Mouse (Mus musculus) layer of hippocampus, adult 18-20 months (tissue): Measurements from ENCODE around the gene Nudt3. TPM values are rescaled to one million over a fixed set of nuclear protein-coding genes. Genes with fewer than 3 reads are reported as not detected.
"Not testable (repeated sequence)": the region's sequence is repeated elsewhere in the genome, so short reads cannot be mapped to it uniquely, and the experiment has no call there.

Source experiments
- DNase-seq, 2 experiments: peaks; one replicate each; pipeline ENCODE4 v3.0.0; 2022; ENCODE audit warnings: low spot score in 2 of 2
- total RNA-seq, 2 experiments: library from RNA; stranded (reverse); gene quantifications; 2 replicates each; pipeline ENCODE4 v1.2.3; 2021

Nudt3 gene
- total RNA-seq, 2 experiments from 2014 or later: 521 to 525 TPM

DNA sequence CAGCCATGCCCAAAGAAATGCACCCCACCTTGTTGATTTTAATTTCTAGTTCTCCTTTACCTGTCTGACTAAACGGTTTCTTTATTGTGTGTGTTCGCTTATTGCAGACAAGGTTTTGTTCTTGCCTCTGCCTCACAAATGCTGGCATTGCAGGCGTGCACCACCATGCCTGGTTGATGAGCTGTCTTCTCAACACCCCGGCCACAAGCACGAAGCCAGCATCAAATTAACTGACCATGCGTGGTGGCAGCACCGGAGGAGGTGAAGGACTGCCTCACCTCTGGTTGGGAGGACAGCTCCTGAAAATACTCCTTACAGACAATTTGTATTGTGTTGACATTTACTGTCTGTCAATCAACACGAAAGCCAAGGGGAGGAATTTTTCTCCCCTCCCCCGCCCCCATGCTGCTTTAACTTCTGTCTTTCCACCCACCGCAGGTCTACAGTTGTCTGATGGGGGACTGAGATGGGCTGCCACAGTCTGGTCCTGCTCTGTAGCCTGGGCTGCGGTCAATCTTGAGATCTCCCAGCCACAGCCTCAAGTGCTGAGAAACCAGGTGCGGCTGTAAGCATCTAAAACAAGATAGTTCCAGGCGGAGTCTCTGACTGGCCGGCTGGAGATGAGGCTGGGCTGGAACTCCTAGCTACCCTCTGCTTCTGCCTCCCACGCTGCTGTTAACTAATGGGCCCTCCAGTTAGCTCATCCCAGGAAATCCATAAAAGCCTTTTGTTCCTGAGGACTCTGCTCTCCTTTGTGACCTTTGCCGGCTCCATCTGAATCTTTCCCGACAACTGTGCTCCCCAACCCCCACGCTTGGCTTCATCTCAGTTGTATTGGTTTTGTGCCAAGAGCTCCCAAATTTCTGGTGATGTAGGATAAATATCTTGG lies 13.1 kb upstream of the Nudt3 start, which contains the start of gene Rps10:
Rps10 (minus strand) TSS at position 538 of the 889 bp plus-strand sequence.
- DNase-seq: no peak

DNA sequence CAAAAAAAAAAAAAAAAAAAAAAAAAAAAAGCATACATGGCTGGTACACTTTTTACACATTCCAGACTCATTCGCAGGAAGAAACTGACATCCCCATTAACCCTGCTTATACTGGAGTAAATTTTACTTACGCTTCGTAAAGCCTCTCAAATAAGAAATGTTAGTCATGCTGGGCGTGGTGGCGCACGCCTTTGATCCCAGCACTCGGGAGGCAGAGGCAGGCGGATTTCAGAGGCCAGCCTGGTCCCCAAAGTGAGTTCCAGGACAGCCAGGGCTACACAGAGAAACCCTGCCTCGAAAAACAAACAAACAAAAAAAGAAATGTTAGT lies 12.2 kb upstream of the Nudt3 start:
- not testable (repeated sequence) for DNase-seq

DNA sequence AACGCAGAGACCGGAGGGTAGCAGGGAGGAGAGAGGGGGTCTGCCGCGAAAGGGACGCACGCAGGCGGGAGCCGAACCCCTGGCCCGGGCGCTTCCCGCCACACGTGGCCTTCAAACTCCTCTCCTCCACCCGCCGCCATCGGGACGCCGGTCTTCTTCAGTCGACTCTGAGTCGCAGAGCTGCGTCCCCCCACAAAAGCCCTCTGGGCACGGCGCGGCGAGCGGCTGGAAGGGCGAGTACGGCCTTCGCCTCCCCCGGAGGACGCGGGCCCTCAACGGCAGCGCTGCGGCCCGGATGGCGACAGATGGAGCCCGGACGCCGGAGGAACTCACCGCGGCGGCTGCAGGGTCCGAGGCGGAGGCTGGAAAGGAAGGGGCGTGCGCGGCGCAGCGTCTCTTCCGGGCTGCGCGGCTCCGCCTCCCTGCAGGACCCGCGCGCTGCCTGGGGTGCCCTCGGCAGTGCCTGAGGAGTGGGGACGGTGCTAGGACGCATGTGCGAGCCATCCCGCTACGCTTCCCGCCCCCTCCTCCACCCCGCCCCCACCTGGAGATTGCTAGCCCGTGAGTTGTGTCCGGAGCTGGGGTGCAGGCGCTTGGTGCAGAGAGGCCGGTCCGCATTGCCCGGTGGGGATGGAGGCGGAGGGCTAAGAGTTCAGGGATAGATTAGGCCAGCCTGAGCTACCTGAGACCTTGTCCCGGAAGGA lies 11.7 kb upstream of the Nudt3 start, which contains the start of gene RPS10-NUDT3:
RPS10-NUDT3 (minus strand) TSS at position 352 of the 704 bp plus-strand sequence.
- DNase-seq: peak; percentile 86 to 90

DNA sequence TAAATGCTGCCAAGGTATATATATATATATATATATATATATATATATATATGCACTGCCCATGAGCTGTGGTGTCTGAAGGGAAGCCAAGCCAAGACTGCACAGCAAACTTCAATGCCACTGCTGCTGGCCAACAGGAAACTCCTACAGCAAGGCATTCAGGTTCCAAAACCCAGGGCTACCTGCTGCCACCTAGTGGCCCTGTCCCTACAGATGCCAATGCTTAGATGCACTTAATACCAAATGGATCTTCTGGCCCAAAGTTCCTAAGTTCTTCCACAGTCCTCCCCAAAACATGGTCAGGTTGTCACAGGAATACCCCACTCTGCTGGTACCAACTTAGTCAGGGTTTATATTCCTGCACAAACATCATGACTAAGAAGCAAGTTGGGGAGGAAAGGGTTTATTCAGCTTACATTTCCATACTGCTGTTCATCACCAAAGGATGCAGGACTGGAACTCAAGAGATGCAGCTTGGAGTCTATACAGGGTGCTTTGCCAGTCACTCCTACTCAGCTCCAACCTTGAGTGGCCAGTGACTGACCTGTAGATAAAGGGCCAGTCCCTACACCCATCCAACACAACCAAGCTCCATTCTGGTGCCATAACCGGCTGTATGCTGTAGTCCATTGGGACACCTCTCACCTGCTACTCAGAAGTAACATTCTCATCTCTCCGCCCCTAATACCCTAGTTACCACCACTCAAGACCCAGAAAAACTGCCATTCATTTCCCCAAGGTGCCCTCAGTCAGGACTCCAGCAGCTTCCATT lies 6.1 kb upstream of the Nudt3 start:
- DNase-seq: peak; percentile 70 to 91

DNA sequence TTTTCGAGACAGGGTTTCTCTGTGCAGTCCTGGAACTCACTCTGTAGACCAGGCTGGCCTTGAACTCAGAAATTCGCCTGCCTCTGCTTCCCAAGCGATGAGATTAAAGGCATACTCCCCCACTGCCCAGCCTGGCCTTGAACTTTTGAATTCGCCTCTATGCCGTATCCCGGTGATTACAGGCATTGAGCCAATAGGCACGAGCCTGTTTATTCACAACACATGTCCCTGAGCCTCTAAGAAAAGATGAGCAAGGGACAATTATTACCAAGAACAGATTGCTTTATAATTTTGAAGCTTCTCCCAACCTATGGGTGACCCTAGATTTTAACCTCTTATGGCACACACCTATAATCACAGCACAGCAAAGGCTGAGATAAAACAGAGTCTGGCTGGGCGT lies 5.1 kb upstream of the Nudt3 start:
- DNase-seq: no peak

DNA sequence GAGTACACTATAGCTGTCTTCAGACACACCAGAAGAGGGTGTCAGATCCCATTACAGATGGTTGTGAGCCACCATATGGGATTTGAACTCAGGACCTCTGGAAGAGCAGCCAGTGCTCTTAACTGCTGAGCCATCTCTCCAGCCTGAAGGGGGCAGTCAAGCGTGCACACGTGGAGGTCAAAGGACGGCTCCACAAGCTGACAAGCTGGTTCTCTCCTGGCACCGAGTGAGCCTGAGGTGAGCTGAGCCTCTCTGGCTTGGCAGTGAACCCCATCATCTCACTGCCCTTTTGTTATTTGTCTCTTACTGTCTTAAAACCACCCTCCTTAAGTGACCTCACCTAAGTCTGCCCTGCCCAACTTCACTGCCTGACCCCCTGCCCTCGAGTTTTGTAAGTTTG lies 4.2 kb upstream of the Nudt3 start:
- DNase-seq: no peak

DNA sequence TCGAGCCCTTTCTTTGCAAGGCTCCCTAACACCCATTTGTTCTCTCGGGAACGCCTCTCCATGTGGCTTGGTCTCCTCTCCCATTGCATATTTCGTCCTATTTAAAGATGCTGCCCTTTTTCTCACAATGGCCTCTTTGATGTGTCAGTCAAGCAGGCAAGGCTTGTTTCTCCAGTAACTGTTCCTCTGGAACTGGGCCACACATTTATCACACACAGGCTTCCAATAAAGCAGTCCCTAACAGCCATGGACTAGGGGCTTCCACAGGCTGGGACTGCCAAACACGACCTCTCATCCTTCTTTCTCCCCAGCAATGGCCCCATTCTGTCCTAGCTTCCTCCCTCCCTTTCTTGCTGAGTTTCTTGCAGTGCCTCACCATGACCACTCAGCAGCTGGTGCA lies 3.4 kb upstream of the Nudt3 start:
- peak in 1 of 2 experiments; percentile 50 for DNase-seq

DNA sequence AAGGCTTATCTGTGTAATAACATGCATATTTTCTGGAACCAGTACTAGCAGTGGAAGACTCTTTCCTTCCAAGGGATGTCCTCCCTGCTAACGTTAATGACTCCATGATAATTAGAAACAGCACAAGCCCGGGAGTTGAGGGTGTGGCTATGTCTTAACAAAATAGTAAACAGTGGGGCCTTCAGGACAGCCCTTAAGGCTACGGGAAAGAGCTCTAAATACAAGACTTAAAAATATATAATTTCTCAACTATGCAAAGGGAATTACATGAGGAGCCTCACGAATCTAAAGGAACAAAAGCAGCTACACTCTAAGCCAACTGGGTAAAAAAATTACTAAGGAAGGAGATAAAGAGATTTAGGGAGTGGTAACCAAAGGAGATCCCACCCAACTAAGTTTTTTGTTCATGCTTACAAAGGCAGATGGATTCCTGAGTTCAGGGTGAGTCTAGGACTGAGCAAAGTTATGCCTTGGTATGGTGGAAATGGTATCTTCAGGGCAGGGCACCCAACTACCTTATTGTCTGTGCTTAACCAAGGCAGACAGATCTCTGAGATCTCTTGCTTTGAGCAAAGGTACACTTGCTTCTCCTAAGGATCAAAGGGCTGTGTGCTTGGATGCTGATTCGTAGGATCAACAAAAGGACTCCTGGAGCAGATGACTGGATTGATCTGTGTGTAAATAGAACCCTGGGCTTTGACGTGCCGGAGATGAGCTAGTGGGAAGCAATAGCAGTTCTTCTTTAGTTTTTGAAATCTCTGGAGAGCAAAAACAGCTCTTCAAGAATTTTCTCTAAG lies 2.4 kb upstream of the Nudt3 start:
- DNase-seq: no peak

DNA sequence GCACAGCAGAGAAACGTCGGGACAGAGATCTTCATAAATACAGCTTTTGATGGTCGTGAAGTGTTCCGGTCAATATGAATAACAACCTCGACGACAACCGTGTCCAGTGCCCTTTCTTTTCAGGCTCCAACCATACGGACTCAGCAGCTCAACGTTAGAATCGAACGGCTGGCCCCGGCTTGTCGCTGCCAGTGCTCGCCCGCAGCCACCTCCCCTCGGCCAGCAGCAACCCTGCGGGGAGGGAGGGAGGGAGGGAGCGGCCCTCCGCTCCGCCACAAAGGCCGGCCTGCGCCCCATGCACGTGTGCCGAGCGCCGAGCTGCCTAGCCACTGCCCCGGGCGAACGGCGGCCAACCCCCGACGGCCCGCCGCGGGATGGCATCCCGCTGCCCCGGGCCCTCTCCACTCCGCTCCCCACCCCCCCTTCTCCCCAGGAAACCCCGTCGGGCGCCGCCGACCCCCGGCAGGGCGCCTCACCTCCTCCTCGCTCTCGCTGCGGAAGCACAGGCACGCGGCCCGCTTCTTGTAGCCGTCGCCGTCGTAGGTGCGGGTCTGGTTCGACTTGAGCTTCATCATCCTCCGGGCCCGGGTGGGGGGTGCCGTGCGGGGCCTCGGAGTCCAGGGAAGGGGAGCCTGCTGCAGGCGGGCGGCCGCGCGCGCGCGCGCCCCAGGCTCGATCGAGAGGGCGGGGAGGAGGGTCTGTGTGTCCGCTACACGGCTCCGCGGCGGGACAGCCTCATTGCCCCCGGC lies 510 bp downstream of the Nudt3 start:
- no peak for DNase-seq

DNA sequence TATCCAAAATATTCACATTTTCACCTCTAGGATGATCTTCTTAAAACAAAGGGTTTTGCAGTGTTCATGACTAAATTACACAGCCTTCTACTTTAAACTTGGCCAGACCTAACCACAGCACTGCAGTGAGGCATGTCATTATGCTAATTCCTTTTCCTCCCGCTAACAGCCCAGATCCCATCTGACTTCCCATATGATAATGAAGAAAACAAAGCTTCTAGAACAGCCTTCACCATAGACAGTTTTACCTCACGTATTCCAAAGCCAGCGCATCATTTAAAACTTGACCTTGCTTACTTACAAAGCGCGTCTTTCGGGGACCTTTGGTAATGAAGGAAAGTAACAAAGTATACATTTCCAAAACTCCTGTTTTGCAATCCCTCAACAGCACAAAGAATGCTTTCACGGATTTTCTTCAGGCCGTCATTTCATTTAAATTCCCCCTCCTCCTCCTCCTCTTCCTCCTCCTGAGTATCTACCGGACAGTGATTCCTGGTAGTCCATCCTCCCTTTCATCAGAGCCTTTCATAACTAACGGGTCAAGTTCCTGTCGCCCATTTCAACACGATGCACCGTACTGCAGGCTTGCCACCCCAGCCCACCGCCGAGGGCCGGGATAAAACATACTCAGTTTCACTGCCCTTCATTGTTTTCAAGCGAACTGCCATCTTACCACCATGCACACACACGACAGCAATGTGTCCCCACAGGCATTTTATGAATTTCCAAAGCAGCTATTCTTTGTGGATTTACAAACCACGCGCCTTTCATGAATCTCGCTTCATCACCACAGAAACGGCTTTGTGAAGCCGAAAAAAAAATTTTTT lies 1.4 kb downstream of the Nudt3 start:
- peak in 1 of 2 experiments; percentile 60 for DNase-seq

DNA sequence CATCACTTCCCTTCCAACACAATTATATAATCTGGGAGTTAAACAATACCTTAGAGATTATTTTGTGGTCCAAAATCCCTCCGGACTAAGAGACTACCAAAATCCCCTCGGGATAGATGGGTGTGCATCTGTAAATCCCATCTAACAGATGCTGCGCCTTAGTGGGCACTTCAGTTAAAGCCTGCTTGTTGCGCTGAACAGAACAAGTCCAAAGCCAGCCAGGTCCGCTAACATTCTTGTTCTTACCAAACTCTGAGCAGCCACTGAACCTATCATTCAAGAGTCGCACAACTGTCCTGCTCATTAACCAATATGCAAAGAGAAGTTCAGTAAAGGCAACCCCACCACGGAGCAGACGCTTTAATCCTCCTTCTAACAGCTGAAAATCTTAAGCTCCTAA lies 2.1 kb downstream of the Nudt3 start:
- DNase-seq: no peak

DNA sequence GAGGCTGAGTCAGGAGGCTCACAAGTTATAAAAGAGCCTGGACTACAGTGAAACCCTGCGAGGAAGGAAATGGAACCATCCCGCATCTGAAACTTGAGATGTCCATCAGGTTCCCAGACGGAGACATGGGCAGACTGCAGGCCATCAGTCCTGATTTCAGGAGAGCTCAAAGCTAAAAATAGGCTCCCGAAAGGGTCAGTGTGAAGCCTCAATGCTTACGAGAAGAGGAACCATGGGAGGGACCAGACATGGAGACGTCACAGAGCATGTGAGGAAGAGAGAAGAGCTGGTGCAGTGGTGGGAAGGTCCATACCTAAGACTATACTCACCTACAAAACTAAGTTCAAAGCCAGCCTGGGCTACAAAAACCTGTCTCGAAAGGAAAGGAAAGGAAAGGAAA lies 7.9 kb downstream of the Nudt3 start:
- DNase-seq: no peak

DNA sequence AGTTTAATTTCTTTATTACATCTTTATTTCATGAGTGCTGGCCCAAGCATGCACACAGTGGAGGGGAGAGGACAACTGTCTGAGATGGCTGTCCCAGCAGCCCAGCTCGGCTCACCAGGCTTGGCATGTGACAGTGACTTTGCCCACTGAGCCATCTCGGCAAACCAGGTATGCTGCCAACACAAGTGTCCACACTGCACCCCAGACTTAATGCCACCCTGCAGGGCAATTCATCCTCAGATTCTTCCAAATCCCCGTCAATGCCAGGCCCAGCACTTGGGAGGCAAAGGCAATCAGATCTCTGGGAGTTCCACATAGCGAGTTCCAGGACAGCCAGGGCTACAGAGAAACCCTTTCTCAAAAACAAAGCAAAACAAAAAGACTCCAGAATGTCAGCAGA lies 10.3 kb downstream of the Nudt3 start:
- DNase-seq: no peak

DNA sequence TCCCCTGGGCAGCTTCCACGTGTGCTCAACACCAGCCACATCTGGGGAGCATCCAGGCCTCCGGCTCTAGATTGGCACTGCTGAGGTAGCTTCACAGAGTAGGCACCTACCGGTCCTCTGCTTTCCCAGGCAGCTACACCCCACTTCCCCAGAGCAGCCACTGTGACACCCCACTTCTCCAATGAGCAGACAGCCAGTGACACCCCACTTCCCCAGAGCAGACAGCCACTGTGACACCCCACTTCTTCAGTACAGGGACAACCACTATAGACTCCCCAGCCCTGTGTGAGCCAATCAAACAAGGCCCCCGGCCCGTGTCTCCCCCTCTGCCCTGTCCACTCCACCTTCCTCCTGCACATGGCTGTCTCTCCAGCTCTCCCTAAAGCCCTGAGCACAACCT lies 11.3 kb downstream of the Nudt3 start:
- DNase-seq: no peak

DNA sequence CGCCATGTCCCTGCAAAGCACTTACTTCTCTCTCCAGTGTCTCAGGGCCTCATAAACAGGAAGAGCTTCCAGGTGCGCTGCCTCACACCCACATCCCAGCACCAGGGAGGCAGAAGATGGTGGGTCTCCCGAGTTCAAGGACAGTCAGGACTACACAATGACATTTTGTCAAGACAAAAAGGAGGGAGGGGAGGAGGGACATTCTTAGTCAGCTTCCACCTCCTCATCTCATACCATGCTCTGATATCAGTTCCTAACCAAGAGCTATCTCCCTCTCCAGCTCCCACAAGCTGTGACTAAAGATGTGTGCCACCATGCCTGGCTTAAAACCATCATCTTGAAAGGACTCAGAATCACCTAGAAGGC lies 11.8 kb downstream of the Nudt3 start:
- no peak for DNase-seq

DNA sequence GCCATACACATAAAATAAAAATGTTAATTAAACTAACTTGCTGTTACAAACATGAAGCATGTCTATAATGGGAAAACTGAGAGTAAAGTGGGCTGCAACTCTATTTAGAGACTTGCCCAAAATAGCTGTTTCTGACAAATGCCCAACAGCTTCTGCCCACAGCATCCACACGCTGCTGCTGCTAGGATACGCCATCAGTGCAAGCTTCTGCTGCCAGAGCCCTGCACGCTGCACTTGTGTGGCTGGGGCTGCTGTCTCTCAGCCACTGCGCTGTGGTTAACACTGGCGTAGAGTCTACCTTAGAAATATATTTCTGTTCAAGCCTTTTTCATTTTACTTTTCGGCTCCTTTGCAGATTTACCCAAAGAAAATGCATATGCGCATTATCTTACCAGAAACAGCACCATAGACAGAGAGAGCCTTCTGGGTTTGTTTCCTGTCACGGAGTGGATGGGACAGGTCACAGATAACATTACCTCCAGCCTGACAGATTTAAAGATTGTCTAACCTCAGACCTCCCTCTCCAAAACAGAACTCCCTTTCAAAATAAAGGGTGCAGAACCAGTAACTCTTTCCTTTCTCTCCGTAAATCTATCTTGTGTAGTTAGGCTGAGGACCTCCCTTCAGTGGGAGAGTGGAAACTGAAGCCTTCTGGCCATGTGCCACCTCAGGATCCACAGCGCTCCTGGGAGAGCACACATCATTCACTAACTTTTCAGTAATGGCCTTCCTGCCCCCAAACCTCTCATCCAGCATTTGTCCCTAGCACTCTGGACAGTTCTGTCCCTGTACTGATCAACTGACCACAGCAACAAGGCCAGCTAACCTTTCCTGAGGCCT lies 12.4 kb downstream of the Nudt3 start:
- peak; percentile 70 to 83 for DNase-seq

DNA sequence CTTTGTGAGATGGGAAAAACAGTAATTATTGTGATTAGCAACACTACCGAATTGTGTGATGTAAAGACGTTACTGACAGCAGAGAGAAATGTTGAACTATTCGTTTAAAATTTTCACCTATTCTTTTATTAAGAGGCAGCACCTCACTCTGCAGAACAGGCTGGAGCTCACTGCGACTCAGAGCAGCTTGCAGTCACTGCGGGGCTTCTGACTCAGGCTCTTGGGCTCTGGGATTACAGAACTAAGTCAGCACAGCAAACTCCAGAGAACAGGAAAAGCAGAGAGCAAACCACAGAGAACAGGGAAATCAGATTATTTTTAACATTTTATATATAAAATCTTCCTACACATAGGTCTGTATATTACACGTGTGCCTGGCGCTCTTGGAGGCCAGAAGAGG lies 13.7 kb downstream of the Nudt3 start:
- DNase-seq: no peak

DNA sequence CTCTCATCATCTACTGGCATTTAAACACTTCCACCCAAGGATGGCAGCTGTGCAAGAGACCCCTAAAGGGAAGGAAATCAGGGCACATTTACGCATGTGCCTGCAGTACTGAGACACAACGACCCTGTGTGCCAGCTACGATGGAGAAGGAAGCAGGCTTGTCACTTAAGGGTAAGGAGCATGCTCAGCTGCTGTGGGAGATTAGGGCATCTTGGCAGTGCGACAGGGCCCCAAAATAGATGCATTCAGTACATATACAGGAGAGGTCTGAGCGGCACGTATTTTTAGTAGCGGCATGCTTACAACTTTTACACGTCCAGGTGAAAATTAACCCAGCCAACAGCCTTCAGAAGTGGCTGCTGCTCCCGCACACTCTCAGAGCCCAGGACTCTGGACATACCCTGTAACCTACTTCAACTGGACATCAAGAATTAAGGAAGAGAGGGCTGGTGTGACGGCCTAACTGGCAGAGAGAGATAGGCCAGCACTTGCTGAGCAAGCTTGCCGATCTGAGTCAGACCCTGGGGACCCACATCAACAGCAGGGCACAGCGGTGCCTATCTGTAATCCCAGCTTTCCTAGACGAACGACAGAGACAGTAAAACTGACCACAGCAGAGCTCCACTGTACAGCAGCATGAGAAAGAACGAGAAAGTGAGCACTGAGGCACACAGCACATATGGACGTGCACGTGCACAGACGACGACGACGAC lies 19.6 kb downstream of the Nudt3 start:
- DNase-seq: no peak
